Mouse (Mus musculus): ENCODE measurements around the gene Speer4f2. TPM values are rescaled to one million over a fixed set of nuclear protein-coding genes. Genes with fewer than 3 reads are reported as not detected.
"Not testable (repeated sequence)": the region's sequence is repeated elsewhere in the genome, so short reads cannot be mapped to it uniquely, and the experiment has no call there.

Gene Speer4f2
- not detected in 2 replicates for polyA plus RNA-seq (2016; fragmentation: Nextera tagmentation; extraction: Ambion mirVana)

GRCm38 (mm10) chr5:17372880-17373279, at the start of gene Speer4f2:
Speer4f2 (plus strand) TSS chr5:17373180.
- H3K36me3 ChIP-seq; H3K9me3 ChIP-seq (replicated peaks); H3K4me3 ChIP-seq; H3K4me2 ChIP-seq; H3K27me3 ChIP-seq (replicated peaks); ATAC-seq (ENCODE audit: insufficient number of reproducible peaks, low FRiP score); H3K4me1 ChIP-seq (replicated peaks); H3K9ac ChIP-seq; H3K27ac ChIP-seq (ENCODE audit: poor library complexity, severe bottlenecking): not testable (repeated sequence)
- 81% methylated on average over 1 of the region's 1 CpGs for whole genome bisulfite sequencing

DNA sequence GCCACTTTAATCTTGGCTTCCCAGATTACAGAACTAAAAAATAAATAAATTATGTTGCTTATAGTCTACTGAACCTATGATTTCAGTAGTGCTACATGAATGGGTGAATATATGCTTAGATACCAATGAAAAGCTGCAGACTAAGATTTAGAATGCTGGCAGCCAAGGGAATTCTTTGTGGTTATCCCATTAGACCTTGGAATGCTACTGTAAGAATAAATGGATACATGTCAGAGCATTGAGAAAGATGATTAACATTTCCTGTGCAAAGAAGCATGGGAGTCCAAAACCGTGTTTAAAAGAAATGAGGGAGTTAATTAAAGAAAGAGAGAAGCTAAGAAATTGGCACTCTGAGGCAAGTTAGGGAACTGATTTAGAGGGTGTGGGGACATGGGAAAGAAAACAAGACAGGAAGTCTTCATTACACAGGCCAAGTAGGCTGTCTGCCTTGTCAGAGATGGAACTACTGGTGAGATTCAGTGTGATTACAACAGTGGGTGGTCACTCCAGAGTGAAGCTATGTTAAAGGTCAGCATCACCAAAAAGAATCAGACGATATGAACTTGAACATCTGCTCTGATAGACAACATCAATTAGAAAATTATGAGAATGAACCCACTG, 43.9 kb upstream of the Speer4f2 start:
- H3K9me3 ChIP-seq (replicated peaks): no peaks in the 10 kb centered on the region
- ATAC-seq (ENCODE audit: insufficient number of reproducible peaks, low FRiP score): no peak
- H3K4me1 ChIP-seq (replicated peaks): no peaks in the 10 kb centered on the region
- H3K4me2 ChIP-seq: no peak overlapping the region
- WGBS: 58% methylated on average over 2 of the region's 2 CpGs
- H3K9ac ChIP-seq: no peak overlapping the region
- no peak overlapping the region for H3K27ac ChIP-seq (ENCODE audit: poor library complexity, severe bottlenecking)
- no peaks in the 10 kb centered on the region for H3K27me3 ChIP-seq (replicated peaks)
- no peaks in the 10 kb centered on the region for H3K36me3 ChIP-seq
- H3K4me3 ChIP-seq: no peak overlapping the region

DNA sequence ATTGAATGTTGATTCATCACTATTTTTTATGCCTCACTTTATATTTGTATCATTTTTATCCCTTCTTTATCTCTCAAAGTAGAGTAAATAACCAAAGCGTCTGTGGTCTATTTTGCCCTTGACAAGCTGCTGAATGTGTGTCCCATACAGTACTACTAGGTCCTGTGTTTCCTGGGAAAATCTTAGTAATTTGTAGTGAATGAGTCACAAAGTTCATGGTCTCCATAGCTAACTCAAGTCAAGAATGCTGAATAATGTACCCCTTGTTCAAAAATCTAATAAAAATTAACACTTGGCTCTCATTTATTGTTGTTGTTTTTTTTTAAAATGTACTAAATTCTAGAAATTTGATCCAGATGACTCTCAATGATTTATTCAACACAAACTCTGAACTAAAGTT, 38.1 kb upstream of the Speer4f2 start:
- H3K27me3 ChIP-seq (replicated peaks): no peaks in the 10 kb centered on the region
- ATAC-seq (ENCODE audit: insufficient number of reproducible peaks, low FRiP score): no peak
- whole genome bisulfite sequencing: 71% methylated on average over 1 of the region's 1 CpGs

DNA sequence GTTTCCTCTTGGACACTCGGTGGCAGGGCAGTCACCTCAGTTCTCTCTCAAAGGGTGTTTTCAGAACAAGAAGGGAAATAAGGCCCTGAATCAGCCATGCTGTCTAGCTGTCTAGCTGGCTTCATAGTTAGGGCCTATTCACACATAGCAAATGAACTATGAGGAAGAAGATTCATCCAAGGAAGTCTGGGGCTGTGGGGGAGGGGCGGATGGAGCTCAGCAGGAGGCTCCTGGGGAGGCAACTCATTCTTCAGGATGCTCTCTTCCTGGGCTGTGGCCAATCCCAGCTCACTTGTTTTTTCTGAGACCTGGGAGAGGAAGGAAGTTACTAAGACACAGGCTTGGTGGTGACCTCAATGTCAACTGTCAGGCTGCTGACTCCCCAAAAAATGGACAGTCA, 27.2 kb upstream of the Speer4f2 start:
- not testable (repeated sequence) for H3K36me3 ChIP-seq; H3K9me3 ChIP-seq (replicated peaks); H3K27ac ChIP-seq (ENCODE audit: poor library complexity, severe bottlenecking); H3K4me2 ChIP-seq; ATAC-seq (ENCODE audit: insufficient number of reproducible peaks, low FRiP score); H3K4me3 ChIP-seq; H3K4me1 ChIP-seq (replicated peaks); H3K27me3 ChIP-seq (replicated peaks); H3K9ac ChIP-seq
- 56% methylated on average over 2 of the region's 2 CpGs for WGBS

More for the DNA sequence above, 38.1 kb upstream of the Speer4f2 start:
- H3K36me3 ChIP-seq: no peaks in the 10 kb centered on the region
- no peak overlapping the region for H3K4me2 ChIP-seq
- H3K4me3 ChIP-seq: no peak overlapping the region
- no peak overlapping the region for H3K27ac ChIP-seq (ENCODE audit: poor library complexity, severe bottlenecking)
- H3K9ac ChIP-seq: no peak overlapping the region
- H3K9me3 ChIP-seq (replicated peaks): no peaks in the 10 kb centered on the region
- no peaks in the 10 kb centered on the region for H3K4me1 ChIP-seq (replicated peaks)

DNA sequence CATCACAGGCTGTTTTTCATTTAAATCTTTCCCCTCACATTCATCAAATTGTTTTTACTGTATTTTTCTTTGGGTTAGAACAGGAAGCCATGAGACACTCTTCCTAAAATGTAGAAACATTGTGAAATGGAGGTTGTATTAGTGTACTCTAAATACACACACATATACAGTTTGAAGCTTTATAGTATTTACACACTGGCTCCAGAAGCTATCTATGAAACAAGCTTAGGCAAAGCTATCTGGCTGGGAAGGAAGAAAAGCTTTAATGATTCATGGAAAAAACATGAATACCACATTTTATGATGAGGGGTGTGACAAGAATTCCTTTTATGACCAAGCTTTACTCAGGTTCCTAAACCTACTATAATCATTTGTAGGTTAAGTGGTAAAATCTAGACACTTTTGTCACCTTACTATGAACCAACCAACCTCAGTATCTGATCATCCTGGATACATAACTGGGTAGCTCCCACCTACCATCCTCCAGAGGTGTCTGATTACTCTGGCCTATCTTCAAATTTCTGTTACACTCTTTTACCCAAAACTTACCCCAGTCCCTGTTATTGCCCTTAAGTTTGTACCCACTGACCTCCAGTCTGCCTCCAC, 13.5 kb upstream of the Speer4f2 start:
- Histone ChIP-seq H3K27ac (ENCODE audit: poor library complexity, severe bottlenecking) (no peak overlapping the region), H3K9me3 (replicated peaks) (no peaks in the 10 kb centered on the region), H3K27me3 (replicated peaks) (no peaks in the 10 kb centered on the region), H3K36me3 (no peaks in the 10 kb centered on the region), H3K4me3 (no peak overlapping the region), H3K4me1 (replicated peaks) (no peaks in the 10 kb centered on the region), H3K4me2 (no peak overlapping the region), H3K9ac (no peak overlapping the region)
- ATAC-seq (ENCODE audit: insufficient number of reproducible peaks, low FRiP score): no peak

GRCm38 (mm10) chr5:17389926-17390325, 16.9 kb downstream of the Speer4f2 start:
- no peaks in the 10 kb centered on the region for H3K9me3 ChIP-seq (replicated peaks)
- no peak overlapping the region for H3K4me2 ChIP-seq
- H3K27ac ChIP-seq (ENCODE audit: poor library complexity, severe bottlenecking): no peak overlapping the region
- 69% methylated on average over 7 of the region's 7 CpGs for WGBS
- no peaks in the 10 kb centered on the region for H3K4me1 ChIP-seq (replicated peaks)
- H3K4me3 ChIP-seq: no peak overlapping the region
- no peak overlapping the region for H3K9ac ChIP-seq
- no peak for ATAC-seq (ENCODE audit: insufficient number of reproducible peaks, low FRiP score)
- H3K27me3 ChIP-seq (replicated peaks): no peaks in the 10 kb centered on the region
- no peaks in the 10 kb centered on the region for H3K36me3 ChIP-seq

DNA sequence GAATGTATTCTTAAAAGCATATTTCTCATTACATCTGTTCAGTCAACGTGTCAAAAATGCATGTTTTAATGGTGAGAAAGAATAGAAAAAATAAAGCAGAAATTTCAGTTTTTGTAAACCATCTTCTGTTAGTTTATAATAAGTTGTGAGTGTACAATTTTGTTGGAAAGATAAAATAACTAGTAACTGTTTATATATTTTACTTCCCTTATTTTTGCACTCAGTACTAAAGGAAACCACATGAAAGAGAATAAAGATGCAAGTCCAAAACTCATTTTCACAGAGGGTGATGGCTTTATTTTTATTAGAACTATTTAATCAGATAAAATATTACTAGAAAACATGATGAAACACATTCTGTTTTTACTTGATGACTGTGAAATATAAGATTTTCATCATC, 18.2 kb downstream of the Speer4f2 start:
- H3K9me3 ChIP-seq (replicated peaks): no peaks in the 10 kb centered on the region
- no peak overlapping the region for H3K9ac ChIP-seq
- H3K4me1 ChIP-seq (replicated peaks): no peaks in the 10 kb centered on the region
- H3K4me3 ChIP-seq: no peak overlapping the region
- H3K27me3 ChIP-seq (replicated peaks): no peaks in the 10 kb centered on the region
- no peak overlapping the region for H3K27ac ChIP-seq (ENCODE audit: poor library complexity, severe bottlenecking)
- 70% methylated on average over 1 of the region's 1 CpGs for WGBS
- no peak overlapping the region for H3K4me2 ChIP-seq
- ATAC-seq (ENCODE audit: insufficient number of reproducible peaks, low FRiP score): no peak
- H3K36me3 ChIP-seq: no peaks in the 10 kb centered on the region

DNA sequence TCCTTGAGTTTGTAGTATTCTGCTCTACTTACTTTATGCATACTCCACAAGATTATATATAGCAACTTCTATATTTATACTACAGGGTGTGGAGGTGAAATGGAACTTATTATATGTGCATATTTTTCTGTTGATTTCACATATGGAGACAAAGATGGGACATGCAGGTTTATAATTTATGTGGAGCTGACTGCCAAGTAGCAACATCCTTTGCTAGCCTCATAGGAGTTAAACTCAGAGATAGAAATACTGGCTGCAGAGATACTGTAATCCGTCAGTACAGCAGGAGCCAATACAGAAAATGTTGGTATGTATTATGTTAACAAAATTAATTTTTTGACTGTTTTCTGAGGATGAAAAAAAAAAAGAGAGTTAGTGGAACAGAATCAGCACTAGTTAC, 27.6 kb downstream of the Speer4f2 start:
- whole genome bisulfite sequencing: 77% methylated on average over 1 of the region's 1 CpGs

GRCm38 (mm10) chr5:17401206-17402077, 28.5 kb downstream of the Speer4f2 start:
- Histone ChIP-seq H3K36me3 (no peaks in the 10 kb centered on the region), H3K4me1 (replicated peaks) (no peaks in the 10 kb centered on the region), H3K9ac (no peak overlapping the region), H3K9me3 (replicated peaks) (no peaks in the 10 kb centered on the region), H3K27me3 (replicated peaks) (no peaks in the 10 kb centered on the region), H3K4me3 (no peak overlapping the region), H3K27ac (ENCODE audit: poor library complexity, severe bottlenecking) (no peak overlapping the region), H3K4me2 (no peak overlapping the region)
- 86% methylated on average over 14 of the region's 14 CpGs for WGBS
- ATAC-seq (ENCODE audit: insufficient number of reproducible peaks, low FRiP score): no peak

More for the DNA sequence above, 27.6 kb downstream of the Speer4f2 start:
- Histone ChIP-seq H3K9ac (no peak overlapping the region), H3K4me1 (replicated peaks) (no peaks in the 10 kb centered on the region), H3K27ac (ENCODE audit: poor library complexity, severe bottlenecking) (no peak overlapping the region), H3K9me3 (replicated peaks) (no peaks in the 10 kb centered on the region), H3K27me3 (replicated peaks) (no peaks in the 10 kb centered on the region), H3K36me3 (no peaks in the 10 kb centered on the region), H3K4me3 (no peak overlapping the region), H3K4me2 (no peak overlapping the region)
- ATAC-seq (ENCODE audit: insufficient number of reproducible peaks, low FRiP score): no peak

- ATAC-seq (ENCODE audit: insufficient number of reproducible peaks, low FRiP score): no peak
- no peak overlapping the region for H3K9ac ChIP-seq
- H3K4me1 ChIP-seq (replicated peaks): no peaks in the 10 kb centered on the region
- no peak overlapping the region for H3K27ac ChIP-seq (ENCODE audit: poor library complexity, severe bottlenecking)
- WGBS: 59% methylated on average over 4 of the region's 4 CpGs
- no peak overlapping the region for H3K4me2 ChIP-seq
- no peaks in the 10 kb centered on the region for H3K9me3 ChIP-seq (replicated peaks)
- no peaks in the 10 kb centered on the region for H3K36me3 ChIP-seq
- H3K4me3 ChIP-seq: no peak overlapping the region
- no peaks in the 10 kb centered on the region for H3K27me3 ChIP-seq (replicated peaks)
These were observed 29.5 kb downstream of the Speer4f2 start for GRCm38 (mm10) chr5:17402330-17403125.

- no peaks in the 10 kb centered on the region for H3K27me3 ChIP-seq (replicated peaks)
- H3K27ac ChIP-seq (ENCODE audit: poor library complexity, severe bottlenecking): no peak overlapping the region
- H3K36me3 ChIP-seq: no peaks in the 10 kb centered on the region
- ATAC-seq (ENCODE audit: insufficient number of reproducible peaks, low FRiP score): no peak
- no peak overlapping the region for H3K9ac ChIP-seq
- no peaks in the 10 kb centered on the region for H3K9me3 ChIP-seq (replicated peaks)
- no peak overlapping the region for H3K4me3 ChIP-seq
- no peaks in the 10 kb centered on the region for H3K4me1 ChIP-seq (replicated peaks)
- H3K4me2 ChIP-seq: no peak overlapping the region
These were observed 30.6 kb downstream of the Speer4f2 start for GRCm38 (mm10) chr5:17403584-17403983.
